Mouse (Mus musculus) midbrain, embryonic 10.5 days (tissue): ENCODE data around the gene Erg. TPM values are rescaled to one million over a fixed set of nuclear protein-coding genes. Genes with fewer than 3 reads are reported as not detected.
A peak's percentile ranks its signal among the peaks of the same experiment; 100 is the strongest.

Experiments
- DNase-seq: peaks from one replicate; pipeline ENCODE4 v3.0.0-alpha.2; 2017; ENCODE audit warnings: low spot score
- H3K27ac ChIP-seq: fragments of 300-500 bp; sonication (generic); replicated peaks from 2 replicates; pipeline ENCODE4 v1.5.1; 2016; ENCODE audit warnings: mild to moderate bottlenecking
- H3K27me3 ChIP-seq: fragments of 300-500 bp; sonication (generic); 2 replicates; pipeline ENCODE4 v1.6.1; 2016; ENCODE audit warnings: low read depth, mild to moderate bottlenecking; ENCODE audit not compliant: poor library complexity, severe bottlenecking
- H3K36me3 ChIP-seq: fragments of 300-500 bp; sonication (generic); 2 replicates; pipeline ENCODE4 v1.6.1; 2016; ENCODE audit warnings: mild to moderate bottlenecking, moderate library complexity
- H3K4me1 ChIP-seq: fragments of 300-500 bp; sonication (generic); 2 replicates; pipeline ENCODE4 v1.6.1; 2016
- H3K4me3 ChIP-seq: fragments of 300-500 bp; sonication (generic); 2 replicates; pipeline ENCODE4 v1.5.1; 2016; ENCODE audit warnings: mild to moderate bottlenecking, moderate library complexity
- H3K9me3 ChIP-seq: fragments of 300-500 bp; sonication (generic); replicated peaks from 2 replicates; pipeline ENCODE4 v1.6.1; 2016; ENCODE audit warnings: mild to moderate bottlenecking
- WGBS: fragments of 180-500 bp; shearing (Covaris S2); methylation state at CpG from one replicate; pipeline ENCODE4 v1.1.7; 2016; 5-methylcytosine and 5-hydroxymethylcytosine counted together
- polyA plus RNA-seq: library from polyadenylated mRNA; unstranded; fragments of >200 nt; fragmentation: Nextera tagmentation; extraction: Ambion mirVana; gene quantifications from 2 replicates; pipeline ENCODE4 v1.2.1, GENCODE M21; 2016

Erg gene
- polyA plus RNA-seq, 1 experiment from 2014 or later, result 1.4 TPM

GRCm38 (mm10) chr16:95360940-95361489 is 225.4 kb downstream of the Erg start:
- no peak for DNase-seq
- Histone ChIP-seq H3K4me3 (no peak overlapping the region), H3K27ac (no peak overlapping the region), H3K27me3 (no peaks in the 10 kb centered on the region), H3K4me1 (no peaks in the 10 kb centered on the region), H3K9me3 (no peaks in the 10 kb centered on the region), H3K36me3 (no peaks in the 10 kb centered on the region)
- WGBS, result 89% methylated on average over 18 of the region's 18 CpGs

- DNase-seq, result no peak
- Histone ChIP-seq H3K4me1 (no peaks in the 10 kb centered on the region), H3K27ac (no peak overlapping the region), H3K36me3 (no peaks in the 10 kb centered on the region), H3K4me3 (no peak overlapping the region), H3K9me3 (no peaks in the 10 kb centered on the region), H3K27me3 (no peaks in the 10 kb centered on the region)
- WGBS, result 85% methylated on average over 8 of the region's 8 CpGs
Observed at GRCm38 (mm10) chr16:95360214-95360850, 226.1 kb downstream of the Erg start.

GRCm38 (mm10) chr16:95356962-95357955 is 229.1 kb downstream of the Erg start:
- Histone ChIP-seq H3K9me3 (no peaks in the 10 kb centered on the region), H3K4me3 (no peak overlapping the region), H3K27ac (no peak overlapping the region), H3K4me1 (peaks cover 2% of the 10 kb centered on the region; the same call in 1 of the 2 replicates), H3K27me3 (no peaks in the 10 kb centered on the region), H3K36me3 (no peaks in the 10 kb centered on the region)
- DNase-seq, result no peak
- 89% methylated on average over 12 of the region's 12 CpGs for WGBS

GRCm38 (mm10) chr16:95353838-95354237 is 232.6 kb downstream of the Erg start:
- Histone ChIP-seq H3K27ac (no peak overlapping the region), H3K4me3 (no peak overlapping the region), H3K36me3 (no peaks in the 10 kb centered on the region), H3K4me1 (peaks cover 10% of the 10 kb centered on the region), H3K27me3 (no peaks in the 10 kb centered on the region), H3K9me3 (no peaks in the 10 kb centered on the region)
- 84% methylated on average over 8 of the region's 8 CpGs for WGBS
- DNase-seq, result no peak

- DNase-seq, result no peak
- H3K27ac ChIP-seq, result no peak overlapping the region
- WGBS, result 72% methylated on average over 8 of the region's 8 CpGs
- peaks cover 13% of the 10 kb centered on the region for H3K4me1 ChIP-seq
- H3K4me3 ChIP-seq, result no peak overlapping the region
- no peaks in the 10 kb centered on the region for H3K9me3 ChIP-seq
- H3K36me3 ChIP-seq, result no peaks in the 10 kb centered on the region
- H3K27me3 ChIP-seq, result no peaks in the 10 kb centered on the region
Observed at GRCm38 (mm10) chr16:95352266-95352665, 234.1 kb downstream of the Erg start.

- WGBS, result 34% methylated on average over 3 of the region's 3 CpGs
- H3K4me3 ChIP-seq, result no peak overlapping the region
- peak; percentile 56 for DNase-seq
- no peaks in the 10 kb centered on the region for H3K36me3 ChIP-seq
- H3K27me3 ChIP-seq, result no peaks in the 10 kb centered on the region
- H3K9me3 ChIP-seq, result no peaks in the 10 kb centered on the region
- no peak overlapping the region for H3K27ac ChIP-seq
- H3K4me1 ChIP-seq, result peaks cover 24% of the 10 kb centered on the region
Observed at GRCm38 (mm10) chr16:95350499-95350898, 235.9 kb downstream of the Erg start.

GRCm38 (mm10) chr16:95349745-95350144 is 236.6 kb downstream of the Erg start:
- DNase-seq, result no peak
- Histone ChIP-seq H3K4me3 (no peak overlapping the region), H3K4me1 (peaks cover 24% of the 10 kb centered on the region), H3K36me3 (no peaks in the 10 kb centered on the region), H3K27me3 (no peaks in the 10 kb centered on the region), H3K9me3 (no peaks in the 10 kb centered on the region), H3K27ac (no peak overlapping the region)
- 85% methylated on average over 5 of the region's 5 CpGs for WGBS

GRCm38 (mm10) chr16:95349344-95349743 is 237.0 kb downstream of the Erg start:
- H3K27me3 ChIP-seq, result no peaks in the 10 kb centered on the region
- no peak for DNase-seq
- H3K4me3 ChIP-seq, result no peak overlapping the region
- H3K36me3 ChIP-seq, result no peaks in the 10 kb centered on the region
- H3K9me3 ChIP-seq, result no peaks in the 10 kb centered on the region
- 91% methylated on average over 6 of the region's 6 CpGs for WGBS
- no peak overlapping the region for H3K27ac ChIP-seq
- peaks cover 24% of the 10 kb centered on the region for H3K4me1 ChIP-seq

GRCm38 (mm10) chr16:95348555-95348954 is 237.8 kb downstream of the Erg start:
- Histone ChIP-seq H3K27ac (no peak overlapping the region), H3K36me3 (no peaks in the 10 kb centered on the region), H3K4me1 (peaks cover 24% of the 10 kb centered on the region), H3K27me3 (no peaks in the 10 kb centered on the region), H3K9me3 (no peaks in the 10 kb centered on the region), H3K4me3 (no peak overlapping the region)
- no peak for DNase-seq
- 92% methylated on average over 9 of the region's 9 CpGs for WGBS

GRCm38 (mm10) chr16:95347202-95347601 is 239.2 kb downstream of the Erg start:
- H3K36me3 ChIP-seq, result no peaks in the 10 kb centered on the region
- H3K27ac ChIP-seq, result peak overlapping the region; percentile 1; the same call in 1 of the 2 replicates
- WGBS, result 5% methylated on average over 3 of the region's 3 CpGs
- H3K9me3 ChIP-seq, result no peaks in the 10 kb centered on the region
- peaks cover 22% of the 10 kb centered on the region for H3K4me1 ChIP-seq
- DNase-seq, result no peak
- no peaks in the 10 kb centered on the region for H3K27me3 ChIP-seq
- H3K4me3 ChIP-seq, result no peak overlapping the region

- no peaks in the 10 kb centered on the region for H3K27me3 ChIP-seq
- H3K27ac ChIP-seq, result no peak overlapping the region
- H3K9me3 ChIP-seq, result no peaks in the 10 kb centered on the region
- H3K4me1 ChIP-seq, result peaks cover 19% of the 10 kb centered on the region; the same call in 1 of the 2 replicates
- WGBS, result 11% methylated on average over 7 of the region's 7 CpGs
- DNase-seq, result peak; percentile 76
- no peaks in the 10 kb centered on the region for H3K36me3 ChIP-seq
- no peak overlapping the region for H3K4me3 ChIP-seq
Observed at GRCm38 (mm10) chr16:95345882-95346281, 240.5 kb downstream of the Erg start.

GRCm38 (mm10) chr16:95344961-95345360 is 241.4 kb downstream of the Erg start:
- no peaks in the 10 kb centered on the region for H3K36me3 ChIP-seq
- DNase-seq, result no peak
- H3K27ac ChIP-seq, result no peak overlapping the region
- 58% methylated on average over 10 of the region's 10 CpGs for WGBS
- no peak overlapping the region for H3K4me3 ChIP-seq
- H3K9me3 ChIP-seq, result no peaks in the 10 kb centered on the region
- H3K4me1 ChIP-seq, result peaks cover 19% of the 10 kb centered on the region; the same call in 1 of the 2 replicates
- peaks cover 5% of the 10 kb centered on the region; the same call in 1 of the 2 replicates for H3K27me3 ChIP-seq
